Mouse (Mus musculus): ENCODE measurements around the gene Foxred1. TPM values are rescaled to one million over a fixed set of nuclear protein-coding genes. Genes with fewer than 3 reads are reported as not detected.

Foxred1 gene
- total and polyA plus RNA-seq, 2 experiments, result 28.9 to 31.8 TPM

- no peak for DNase-seq (ENCODE audit: extremely low read depth, low read depth, low spot score)
These were observed 22.2 kb downstream of the Foxred1 start for GRCm38 (mm10) chr9:35188700-35189099.

GRCm38 (mm10) chr9:35187351-35187903, 23.4 kb downstream of the Foxred1 start:
- DNase-seq (ENCODE audit: extremely low read depth, low read depth, low spot score), result no peak
- Histone ChIP-seq H3K9ac (ENCODE audit: low read depth, low read length) (no peak overlapping the region), H3K27ac (replicated peaks; ENCODE audit: insufficient read depth, low read depth, low read length) (no peak overlapping the region), H3K27me3 (ENCODE audit: control insufficient read depth, insufficient read depth, low read length) (no peaks in the 10 kb centered on the region), H3K79me2 (ENCODE audit: control insufficient read depth, insufficient read depth, low read length) (no peaks in the 10 kb centered on the region), H3K4me1 (ENCODE audit: control insufficient read depth, insufficient read depth, low read length) (no peaks in the 10 kb centered on the region), H3K36me3 (ENCODE audit: control insufficient read depth, insufficient read depth, low read length) (peaks cover 35% of the 10 kb centered on the region), H3K4me3 (ENCODE audit: insufficient read depth, low read depth, low read length) (no peak overlapping the region)
- WGBS, result 84% methylated on average over 10 of the region's 10 CpGs
- no peak for TF ChIP-seq CTCF (IDR thresholded peaks at IDR 0.05; ENCODE audit: low read depth, low read length)
- no peak for TF ChIP-seq POLR2A (IDR thresholded peaks at IDR 0.05; ENCODE audit: extremely low read depth, insufficient read depth, low read length)

More at GRCm38 (mm10) chr9:35188700-35189099, 22.2 kb downstream of the Foxred1 start:
- Histone ChIP-seq H3K27ac (replicated peaks; ENCODE audit: insufficient read depth, low read depth, low read length) (no peak overlapping the region), H3K4me3 (ENCODE audit: insufficient read depth, low read depth, low read length) (no peak overlapping the region), H3K4me1 (ENCODE audit: control insufficient read depth, insufficient read depth, low read length) (no peaks in the 10 kb centered on the region), H3K9ac (ENCODE audit: low read depth, low read length) (no peak overlapping the region), H3K79me2 (ENCODE audit: control insufficient read depth, insufficient read depth, low read length) (no peaks in the 10 kb centered on the region), H3K36me3 (ENCODE audit: control insufficient read depth, insufficient read depth, low read length) (peaks cover 39% of the 10 kb centered on the region), H3K27me3 (ENCODE audit: control insufficient read depth, insufficient read depth, low read length) (no peaks in the 10 kb centered on the region)
- TF ChIP-seq POLR2A (IDR thresholded peaks at IDR 0.05; ENCODE audit: extremely low read depth, insufficient read depth, low read length) (no peak), CTCF (IDR thresholded peaks at IDR 0.05; ENCODE audit: low read depth, low read length) (no peak)
- 67% methylated on average over 22 of the region's 22 CpGs for WGBS

GRCm38 (mm10) chr9:35186430-35186829, 24.4 kb downstream of the Foxred1 start:
- no peaks in the 10 kb centered on the region for H3K79me2 ChIP-seq (ENCODE audit: control insufficient read depth, insufficient read depth, low read length)
- DNase-seq (ENCODE audit: extremely low read depth, low read depth, low spot score), result no peak
- H3K27me3 ChIP-seq (ENCODE audit: control insufficient read depth, insufficient read depth, low read length), result no peaks in the 10 kb centered on the region
- 84% methylated on average over 4 of the region's 4 CpGs for WGBS
- no peaks in the 10 kb centered on the region for H3K4me1 ChIP-seq (ENCODE audit: control insufficient read depth, insufficient read depth, low read length)
- H3K27ac ChIP-seq (replicated peaks; ENCODE audit: insufficient read depth, low read depth, low read length), result no peak overlapping the region
- H3K9ac ChIP-seq (ENCODE audit: low read depth, low read length), result no peak overlapping the region
- TF ChIP-seq CTCF (IDR thresholded peaks at IDR 0.05; ENCODE audit: low read depth, low read length), result no peak
- TF ChIP-seq POLR2A (IDR thresholded peaks at IDR 0.05; ENCODE audit: extremely low read depth, insufficient read depth, low read length), result no peak
- peaks cover 33% of the 10 kb centered on the region for H3K36me3 ChIP-seq (ENCODE audit: control insufficient read depth, insufficient read depth, low read length)
- H3K4me3 ChIP-seq (ENCODE audit: insufficient read depth, low read depth, low read length), result no peak overlapping the region

GRCm38 (mm10) chr9:35183359-35183758, 27.5 kb downstream of the Foxred1 start:
- DNase-seq (ENCODE audit: extremely low read depth, low read depth, low spot score), result no peak
- Histone ChIP-seq H3K36me3 (ENCODE audit: control insufficient read depth, insufficient read depth, low read length) (peaks cover 15% of the 10 kb centered on the region), H3K9ac (ENCODE audit: low read depth, low read length) (no peak overlapping the region), H3K79me2 (ENCODE audit: control insufficient read depth, insufficient read depth, low read length) (no peaks in the 10 kb centered on the region), H3K4me1 (ENCODE audit: control insufficient read depth, insufficient read depth, low read length) (no peaks in the 10 kb centered on the region), H3K27me3 (ENCODE audit: control insufficient read depth, insufficient read depth, low read length) (no peaks in the 10 kb centered on the region), H3K4me3 (ENCODE audit: insufficient read depth, low read depth, low read length) (no peak overlapping the region), H3K27ac (replicated peaks; ENCODE audit: insufficient read depth, low read depth, low read length) (no peak overlapping the region)
- WGBS, result 77% methylated on average over 5 of the region's 5 CpGs
- TF ChIP-seq POLR2A (IDR thresholded peaks at IDR 0.05; ENCODE audit: extremely low read depth, insufficient read depth, low read length) (no peak), CTCF (IDR thresholded peaks at IDR 0.05; ENCODE audit: low read depth, low read length) (no peak)

GRCm38 (mm10) chr9:35182832-35183231, 28.0 kb downstream of the Foxred1 start:
- H3K36me3 ChIP-seq (ENCODE audit: control insufficient read depth, insufficient read depth, low read length), result peaks cover 11% of the 10 kb centered on the region
- H3K27me3 ChIP-seq (ENCODE audit: control insufficient read depth, insufficient read depth, low read length), result no peaks in the 10 kb centered on the region
- 73% methylated on average over 2 of the region's 2 CpGs for WGBS
- no peaks in the 10 kb centered on the region for H3K4me1 ChIP-seq (ENCODE audit: control insufficient read depth, insufficient read depth, low read length)
- no peak overlapping the region for H3K27ac ChIP-seq (replicated peaks; ENCODE audit: insufficient read depth, low read depth, low read length)
- no peak overlapping the region for H3K9ac ChIP-seq (ENCODE audit: low read depth, low read length)
- H3K4me3 ChIP-seq (ENCODE audit: insufficient read depth, low read depth, low read length), result no peak overlapping the region
- no peak for DNase-seq (ENCODE audit: extremely low read depth, low read depth, low spot score)
- no peaks in the 10 kb centered on the region for H3K79me2 ChIP-seq (ENCODE audit: control insufficient read depth, insufficient read depth, low read length)
- no peak for TF ChIP-seq CTCF (IDR thresholded peaks at IDR 0.05; ENCODE audit: low read depth, low read length)
- TF ChIP-seq POLR2A (IDR thresholded peaks at IDR 0.05; ENCODE audit: extremely low read depth, insufficient read depth, low read length), result no peak

GRCm38 (mm10) chr9:35176124-35176659, 34.7 kb downstream of the Foxred1 start:
- no peaks in the 10 kb centered on the region for H3K79me2 ChIP-seq (ENCODE audit: control insufficient read depth, insufficient read depth, low read length)
- no peaks in the 10 kb centered on the region for H3K27me3 ChIP-seq (ENCODE audit: control insufficient read depth, insufficient read depth, low read length)
- DNase-seq (ENCODE audit: extremely low read depth, low read depth, low spot score), result no peak
- H3K9ac ChIP-seq (ENCODE audit: low read depth, low read length), result peak overlapping the region; percentile 57
- TF ChIP-seq CTCF (IDR thresholded peaks at IDR 0.05; ENCODE audit: low read depth, low read length) (no peak), POLR2A (IDR thresholded peaks at IDR 0.05; ENCODE audit: extremely low read depth, insufficient read depth, low read length) (no peak)
- no peak overlapping the region for H3K27ac ChIP-seq (replicated peaks; ENCODE audit: insufficient read depth, low read depth, low read length)
- H3K4me1 ChIP-seq (ENCODE audit: control insufficient read depth, insufficient read depth, low read length), result peaks cover 3% of the 10 kb centered on the region
- H3K36me3 ChIP-seq (ENCODE audit: control insufficient read depth, insufficient read depth, low read length), result no peaks in the 10 kb centered on the region
- WGBS, result 37% methylated on average over 14 of the region's 14 CpGs
- peak overlapping the region; percentile 71 for H3K4me3 ChIP-seq (ENCODE audit: insufficient read depth, low read depth, low read length)

All from liver, adult 2 months (tissue).